Mouse (Mus musculus): ENCODE measurements at regions not wholly inside any gene's neighbourhood (a gene's known extent, or its start where the extent isn't known, plus 50 kb on each side); places are given as distances from the start of the nearest gene placed in this dataset.

DNA sequence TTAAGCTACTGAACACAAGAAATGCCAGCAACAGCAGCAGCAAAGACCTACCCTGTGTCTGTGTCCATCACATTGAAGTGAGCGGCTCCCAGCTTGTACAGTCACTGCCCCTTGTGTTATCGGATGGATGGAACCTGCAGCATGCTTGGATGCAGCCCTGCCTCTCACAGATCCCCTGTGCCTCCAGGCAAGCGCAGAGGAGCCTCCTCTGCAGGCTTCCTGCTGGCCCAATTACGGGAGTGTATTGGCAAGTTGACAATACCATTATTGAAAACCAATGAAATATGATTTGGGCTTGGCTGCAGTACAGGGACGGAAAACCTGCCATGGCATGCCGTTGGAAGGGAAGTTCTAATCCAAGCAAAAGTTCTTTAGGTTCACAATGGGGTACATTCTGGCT lies 81.9 kb upstream of the Otos start:
- DNase-seq = no peak

DNA sequence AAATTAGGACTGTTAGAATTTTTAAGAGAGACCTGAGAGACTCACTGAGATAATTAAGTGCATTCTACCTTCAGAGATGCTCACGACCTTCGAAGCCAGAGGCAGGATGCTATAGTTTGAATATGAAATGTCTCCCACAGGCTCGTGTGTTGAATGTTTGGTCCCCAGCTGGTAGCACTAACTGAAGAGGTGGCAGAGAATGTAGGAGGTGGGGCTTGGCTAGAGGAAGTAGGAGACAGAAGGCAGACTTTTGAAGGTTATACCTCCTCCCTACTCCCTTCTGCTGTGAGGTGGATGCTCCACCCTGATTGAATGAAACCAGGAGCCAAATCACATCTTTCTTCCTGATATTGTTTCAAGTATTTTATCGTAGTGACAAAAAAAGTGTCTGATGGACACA lies 79.3 kb upstream of the Otos start:
- no peak for DNase-seq

DNA sequence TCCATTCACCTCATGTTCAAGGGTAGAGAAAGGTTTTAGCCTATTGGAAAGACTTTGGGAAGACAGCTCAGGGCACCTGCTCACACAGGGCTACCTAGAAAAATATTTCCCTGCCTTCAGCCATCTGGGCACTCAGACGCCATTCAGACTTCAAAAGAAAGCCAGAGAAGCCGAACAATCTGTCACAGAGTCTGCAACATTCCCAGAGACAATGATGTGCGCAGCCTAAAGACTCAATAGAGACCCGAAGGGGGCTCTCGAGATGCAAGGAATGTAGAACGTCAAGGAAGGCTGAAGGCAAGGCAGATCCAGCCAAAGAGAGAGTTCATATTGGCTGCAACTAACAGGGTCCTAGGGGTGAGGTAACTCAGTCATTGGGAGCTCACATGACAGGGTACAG lies 78.7 kb upstream of the Otos start:
- no peak for DNase-seq

DNA sequence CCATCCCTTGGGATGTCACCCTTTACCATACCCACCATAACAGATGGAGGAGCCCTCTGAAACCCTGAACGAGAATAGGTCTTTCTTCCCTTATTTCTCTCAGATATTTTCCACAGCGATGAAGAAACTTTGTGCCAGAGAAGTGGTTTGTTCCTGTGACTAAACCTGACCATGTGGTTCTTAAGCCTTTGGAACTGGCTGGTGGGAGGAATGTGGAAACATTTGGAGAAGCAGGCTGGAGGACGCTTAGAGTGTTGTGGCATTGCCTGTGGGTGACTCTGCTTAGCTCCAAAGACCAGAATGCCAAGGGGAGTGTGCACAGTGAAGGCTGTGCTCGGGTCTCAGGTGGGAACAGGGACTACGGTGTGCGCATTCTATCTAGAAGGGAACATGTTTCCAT lies 77.7 kb upstream of the Otos start:
- DNase-seq = no peak

DNA sequence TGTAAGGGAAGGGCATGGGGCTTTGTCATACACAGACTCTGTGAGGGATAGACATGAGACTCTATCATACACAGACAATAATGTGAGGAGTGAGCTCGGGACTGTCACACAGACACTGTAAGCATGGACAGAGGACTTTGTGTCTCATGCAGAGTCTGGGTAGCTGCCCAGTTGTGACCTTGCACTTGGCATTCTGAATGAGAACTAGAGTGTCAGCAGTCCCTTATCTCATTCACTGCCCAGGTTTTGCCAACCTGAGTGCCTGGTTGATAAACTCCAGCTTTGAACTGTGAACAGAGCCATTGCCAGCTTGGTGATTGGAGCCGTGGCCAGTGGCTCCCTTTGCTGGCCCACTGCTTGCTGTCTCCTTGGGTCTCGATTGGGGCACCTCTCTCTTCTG lies 75.5 kb upstream of the Otos start:
- no peak for DNase-seq

DNA sequence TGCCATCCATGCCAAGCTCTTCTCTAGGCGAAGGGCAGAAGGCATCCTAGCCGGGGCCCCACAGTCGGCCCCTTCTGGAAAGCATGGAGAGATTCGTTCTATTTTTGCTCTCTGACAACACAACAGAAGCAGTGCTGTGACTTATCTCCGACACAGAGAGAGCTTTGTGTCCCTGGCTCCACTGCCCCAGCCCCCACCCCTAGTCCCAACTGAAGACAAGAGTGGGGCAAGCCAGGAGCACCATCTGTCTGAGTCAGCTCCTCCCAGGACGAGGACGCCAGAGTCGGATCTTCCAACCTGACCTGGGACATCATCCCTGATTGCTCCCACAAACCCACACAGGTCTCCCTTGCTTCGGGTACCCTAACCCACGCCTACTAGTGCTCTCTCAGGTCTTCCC lies 71.9 kb upstream of the Otos start:
- no peak for DNase-seq

DNA sequence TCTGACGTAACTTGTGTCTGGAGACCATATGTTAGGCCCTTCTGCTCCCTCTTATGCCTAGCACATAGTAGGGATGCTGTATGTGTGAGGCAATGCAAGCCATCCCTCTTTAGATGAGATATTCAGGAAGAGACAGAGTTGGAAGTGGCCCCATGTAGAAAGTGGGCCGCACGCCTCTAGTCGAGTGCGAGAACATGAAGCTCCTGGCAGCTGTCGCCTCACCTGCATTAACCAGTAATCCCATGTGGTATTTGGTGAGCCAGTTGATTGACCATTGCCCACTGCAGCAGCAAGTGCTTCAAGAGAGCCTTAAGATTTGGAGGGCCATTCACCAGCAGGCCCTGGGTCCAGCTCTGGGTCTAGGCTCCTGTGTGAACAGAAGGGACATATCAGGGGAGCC lies 71.2 kb upstream of the Otos start:
- DNase-seq = no peak

DNA sequence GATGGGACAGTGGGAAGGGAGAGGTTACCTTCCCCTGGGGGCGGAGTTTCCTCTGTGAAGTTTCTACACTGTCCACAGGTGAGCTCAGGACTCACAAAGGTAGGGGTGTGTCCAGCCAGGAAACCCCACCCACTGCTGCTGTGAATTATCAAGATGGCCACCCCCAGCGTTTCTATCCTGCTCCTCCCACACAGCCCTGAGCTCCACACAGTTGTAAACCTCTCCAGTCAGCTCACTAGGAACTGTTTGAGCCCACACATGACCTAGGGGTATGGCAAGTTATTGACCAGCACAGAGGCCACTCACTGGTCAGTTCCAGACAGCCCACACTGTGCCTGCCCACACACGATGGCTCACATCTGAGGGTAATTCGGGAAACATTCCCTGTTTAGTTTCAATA lies 69.5 kb upstream of the Otos start:
- no peak for DNase-seq

DNA sequence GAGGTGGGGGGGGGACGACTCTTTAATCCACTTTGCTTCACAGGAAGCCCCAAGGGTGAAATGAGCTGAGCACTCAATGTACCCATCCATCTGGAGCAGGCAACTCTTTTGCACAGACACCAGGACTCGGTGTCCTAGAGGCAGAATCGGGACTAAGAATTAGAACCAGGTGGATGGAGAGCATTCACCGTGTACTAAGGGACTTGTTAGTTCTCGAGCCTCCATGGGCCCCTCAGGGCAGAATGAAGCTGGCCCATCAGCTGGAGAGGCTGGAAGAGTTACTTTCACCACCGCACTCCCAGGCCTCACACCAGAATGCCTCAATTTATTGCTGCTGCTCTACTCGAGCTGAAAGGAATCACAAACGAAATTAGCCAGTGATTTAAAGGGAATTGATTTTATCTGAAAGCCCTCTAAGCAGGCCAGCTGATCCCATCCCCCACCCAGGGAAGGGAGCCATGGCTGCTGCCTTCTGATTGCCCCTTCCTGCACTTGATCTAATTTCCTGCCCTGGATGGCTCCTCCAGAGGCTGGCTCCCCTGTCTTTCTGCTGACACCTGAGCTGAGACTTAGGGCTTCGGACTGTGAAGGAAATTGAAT lies 66.2 kb upstream of the Otos start:
- no peak for DNase-seq

DNA sequence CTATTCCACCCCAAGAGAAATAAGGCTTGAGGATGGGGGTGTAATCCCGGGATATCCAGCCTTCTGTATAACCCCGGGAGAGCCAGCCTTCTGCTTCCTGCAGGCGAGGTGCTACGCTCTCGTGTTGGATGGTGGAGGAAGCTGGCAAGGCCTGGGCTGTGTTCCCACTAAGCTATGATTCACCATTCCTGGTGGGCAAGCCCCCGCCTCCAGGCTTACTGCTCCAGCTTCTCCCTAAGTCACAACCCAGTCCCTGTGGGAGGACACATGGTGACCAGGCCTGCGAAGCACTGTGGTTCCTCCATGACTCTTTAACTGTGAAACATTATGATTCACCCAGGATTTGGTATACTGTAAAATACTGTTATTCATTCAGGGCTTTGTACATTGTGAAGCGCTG lies 63.7 kb upstream of the Otos start:
- no peak for DNase-seq

DNA sequence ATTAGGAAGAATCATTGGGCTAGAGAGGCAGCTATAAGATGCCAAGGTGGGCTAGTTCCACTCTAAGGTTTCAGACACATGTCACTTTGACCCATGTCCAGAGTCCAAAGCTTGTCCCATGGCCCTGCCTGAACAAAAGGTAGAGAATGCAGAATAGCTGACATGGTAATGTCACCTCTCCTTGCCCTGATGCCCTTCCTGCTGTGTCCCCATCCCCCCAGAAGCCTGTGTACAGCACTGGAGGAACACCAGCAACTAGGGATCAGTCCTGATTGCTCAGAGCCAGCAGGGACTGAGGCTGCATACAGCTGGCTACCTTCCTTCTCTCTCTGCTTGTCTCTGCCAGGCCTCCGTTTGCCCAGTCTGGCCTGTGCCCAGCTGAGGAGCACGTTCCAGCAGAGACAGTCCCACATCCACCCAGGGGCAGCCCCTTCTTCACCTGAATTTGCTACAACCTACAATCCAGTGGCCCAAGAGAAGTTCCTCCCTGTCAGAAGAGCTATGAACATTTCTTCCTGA lies 61.7 kb upstream of the Otos start:
- DNase-seq = no peak

DNA sequence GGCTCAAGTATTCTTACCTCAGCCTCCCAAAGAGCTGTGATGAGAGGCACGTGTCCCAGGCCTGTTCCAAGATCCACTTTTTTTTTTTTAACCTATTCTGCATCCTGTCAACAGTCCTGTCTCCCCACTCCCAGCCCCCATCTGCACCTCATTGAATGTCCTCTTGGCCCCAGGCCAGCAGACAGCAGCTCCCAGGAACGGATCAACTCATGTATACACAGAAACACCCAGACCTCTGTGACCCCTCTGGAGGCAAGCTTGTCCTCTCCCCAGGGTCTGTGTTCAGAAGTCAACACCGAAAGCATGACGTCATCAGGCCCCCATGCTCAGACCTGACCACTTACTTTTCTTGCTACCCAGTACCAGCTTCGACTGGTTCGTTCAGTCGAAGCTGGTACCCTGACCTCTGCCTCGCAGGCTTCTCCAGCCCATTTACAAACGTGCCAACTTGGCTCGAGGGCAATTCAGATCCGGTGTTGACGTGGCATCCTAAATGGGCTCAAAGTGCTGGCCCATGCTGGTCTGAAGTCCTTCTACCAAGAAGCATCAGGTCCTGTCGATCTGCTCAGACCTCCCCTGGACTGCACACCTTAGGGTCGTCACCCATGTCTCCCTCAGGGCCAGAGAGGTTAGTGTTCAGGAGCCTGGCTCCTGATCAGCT lies 60.7 kb upstream of the Otos start:
- DNase-seq = no peak

DNA sequence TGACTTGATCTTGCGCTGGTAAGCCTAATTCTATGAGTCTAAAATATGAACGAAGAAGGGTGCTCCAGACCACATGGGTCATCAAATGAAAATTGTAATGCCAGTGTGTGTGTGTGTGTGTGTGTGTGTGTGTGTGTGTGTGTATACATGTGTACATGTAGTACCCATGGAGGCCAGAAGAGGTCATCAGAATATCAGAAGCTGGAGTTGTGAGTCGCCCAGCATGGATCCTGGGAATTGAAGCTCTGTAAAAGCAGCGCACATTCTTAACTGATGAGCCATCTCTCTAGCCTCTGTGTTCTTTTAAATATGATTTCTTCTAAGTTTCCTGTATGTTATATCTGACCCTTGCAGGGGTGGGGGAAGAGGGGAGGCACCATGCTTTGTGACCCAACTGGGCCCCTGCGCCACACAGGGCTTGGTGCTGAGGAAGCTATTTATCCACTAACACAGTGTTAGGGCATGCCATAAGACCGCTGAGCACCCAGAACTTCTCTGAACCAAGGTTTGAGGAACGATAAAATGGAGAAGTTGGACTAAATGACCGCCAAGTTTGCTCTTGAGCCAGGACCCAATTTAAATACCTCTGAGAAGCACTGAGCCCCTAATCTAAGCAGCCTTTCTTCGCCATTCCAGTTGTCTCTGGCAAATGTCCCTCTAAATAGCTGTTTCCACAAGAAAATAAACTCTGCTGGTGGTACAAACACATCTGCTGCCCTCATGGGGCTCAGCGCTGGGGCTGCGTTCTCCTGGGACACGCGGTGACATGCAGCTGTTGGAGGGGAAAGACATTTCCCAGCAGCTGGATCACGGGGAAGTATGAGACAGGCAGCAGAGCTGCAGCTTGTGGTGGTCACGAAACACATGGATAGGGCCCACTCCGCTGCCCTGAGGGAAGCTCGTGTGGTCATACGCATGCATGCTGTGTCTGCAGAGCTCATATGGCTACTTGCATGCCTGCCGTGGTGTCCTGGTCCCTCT lies 59.6 kb upstream of the Otos start:
- DNase-seq = no peak

DNA sequence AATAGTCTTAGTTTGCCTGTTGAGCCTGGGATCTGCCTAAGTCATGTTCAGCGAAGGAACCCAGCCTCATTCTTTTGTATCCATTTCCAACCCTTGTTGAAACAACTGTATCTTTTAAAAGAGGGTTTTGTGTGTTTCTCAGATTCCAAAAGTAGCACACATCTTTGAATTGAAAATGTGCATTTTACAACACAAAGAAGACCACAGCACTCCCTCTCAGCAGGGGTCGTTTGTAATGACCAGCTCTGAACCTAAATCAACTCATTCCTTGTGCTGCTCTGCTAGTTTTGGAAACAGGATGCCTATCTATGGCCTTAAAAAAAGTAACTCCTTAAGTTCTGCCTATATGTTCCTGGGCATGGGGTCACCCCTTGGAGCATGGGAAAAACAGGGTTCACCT lies 58.8 kb upstream of the Otos start:
- DNase-seq = no peak

DNA sequence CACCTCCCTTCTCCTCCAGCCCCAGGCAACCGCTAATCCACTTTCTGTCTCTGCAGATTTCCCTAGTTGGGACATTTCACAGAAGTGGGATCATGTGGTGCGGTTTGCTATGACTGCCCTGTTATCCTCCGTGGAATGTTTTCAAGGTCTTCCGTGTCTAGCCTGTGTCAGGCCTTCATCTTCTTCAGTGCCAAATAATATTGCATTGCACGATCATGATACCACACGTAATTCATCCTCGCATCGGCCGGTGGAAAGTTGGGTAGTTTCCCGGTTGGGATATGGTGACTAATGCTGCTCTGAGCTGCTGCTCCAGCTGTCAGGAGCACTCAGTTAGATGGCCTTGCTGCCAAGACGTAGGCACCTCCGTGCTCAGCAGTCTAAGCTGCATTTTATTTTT lies 55.3 kb upstream of the Otos start:
- no peak for DNase-seq

DNA sequence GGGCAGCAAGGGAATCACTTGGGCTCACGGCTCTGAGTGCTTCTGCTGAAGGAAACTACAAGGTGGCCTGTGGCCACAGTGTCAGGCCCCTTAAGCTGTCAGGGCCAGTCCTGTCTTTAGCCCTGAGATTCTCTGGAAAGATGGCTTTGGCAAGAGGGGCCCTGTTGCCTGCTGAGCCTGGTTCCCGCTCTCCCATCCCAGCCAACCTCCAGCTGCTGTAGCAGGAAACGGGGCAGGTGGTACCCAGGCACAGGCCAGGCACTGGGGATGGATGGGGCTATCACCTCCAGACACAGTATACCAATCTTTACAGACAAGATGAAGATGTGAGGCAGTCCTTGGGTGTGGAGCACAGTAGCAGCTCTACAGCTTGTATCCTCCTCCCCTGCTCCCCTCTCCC lies 54.6 kb upstream of the Otos start:
- DNase-seq = no peak

DNA sequence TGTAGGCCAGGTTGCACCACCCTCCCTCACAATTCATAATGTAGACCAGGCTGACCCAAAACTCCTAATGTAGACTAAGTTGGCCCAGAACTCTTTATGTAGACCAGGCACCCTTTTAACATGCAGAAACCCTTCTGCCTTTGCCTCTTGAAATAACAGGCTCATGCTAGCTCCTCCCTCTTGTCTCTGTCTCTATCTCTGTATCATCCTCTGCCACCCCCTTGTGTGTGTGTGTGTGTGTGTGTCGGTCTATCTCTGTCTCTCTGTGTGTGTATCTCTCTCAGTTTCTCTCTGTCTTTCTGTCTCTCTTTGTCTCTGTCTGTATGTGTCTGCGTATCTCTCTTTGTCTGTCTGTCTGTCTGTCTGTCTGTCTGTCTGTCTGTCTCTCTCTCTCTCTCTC lies 51.5 kb upstream of the Otos start:
- DNase-seq = no peak

DNA sequence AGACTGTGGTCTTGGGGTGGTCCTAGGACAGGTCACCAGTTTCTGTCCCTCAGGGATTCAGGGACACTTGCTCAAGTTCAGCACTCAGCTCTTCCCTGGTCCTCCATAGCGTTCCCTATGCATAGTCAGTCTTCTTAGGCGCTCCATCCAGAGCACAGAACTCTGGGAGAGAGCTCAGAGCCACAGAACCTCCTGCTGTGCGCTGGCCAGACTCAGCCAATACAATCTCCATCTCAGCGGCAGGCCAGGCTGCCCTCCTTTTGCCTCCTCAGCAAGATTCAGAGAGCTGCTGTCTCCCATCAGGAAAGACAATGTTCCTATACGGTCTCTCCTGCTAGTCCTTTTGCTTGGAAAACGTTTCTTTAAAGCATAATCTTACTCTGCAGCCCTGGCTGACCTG lies 51.1 kb upstream of the Otos start:
- DNase-seq = no peak

DNA sequence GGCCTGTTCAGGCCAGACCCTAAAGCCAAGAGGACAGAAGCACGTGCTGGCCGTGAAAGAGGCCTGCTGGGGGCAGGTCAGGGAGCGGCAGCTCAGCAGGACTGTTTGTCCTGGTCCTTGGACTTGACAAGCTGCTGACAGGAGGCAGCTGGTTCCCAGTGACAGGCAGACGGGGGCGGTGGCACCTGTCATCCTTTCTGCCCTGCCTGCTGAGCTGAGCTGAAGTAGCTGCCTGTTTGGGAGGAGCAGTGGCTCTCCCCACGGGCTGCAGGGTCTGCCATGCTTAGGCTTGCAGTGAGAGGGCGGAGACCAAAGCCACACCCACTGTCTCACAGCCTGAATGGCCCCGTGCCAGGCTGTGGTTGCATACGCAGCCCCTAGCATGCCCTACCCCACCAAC lies 50.4 kb upstream of the Otos start:
- DNase-seq = peak; percentile 44

DNA sequence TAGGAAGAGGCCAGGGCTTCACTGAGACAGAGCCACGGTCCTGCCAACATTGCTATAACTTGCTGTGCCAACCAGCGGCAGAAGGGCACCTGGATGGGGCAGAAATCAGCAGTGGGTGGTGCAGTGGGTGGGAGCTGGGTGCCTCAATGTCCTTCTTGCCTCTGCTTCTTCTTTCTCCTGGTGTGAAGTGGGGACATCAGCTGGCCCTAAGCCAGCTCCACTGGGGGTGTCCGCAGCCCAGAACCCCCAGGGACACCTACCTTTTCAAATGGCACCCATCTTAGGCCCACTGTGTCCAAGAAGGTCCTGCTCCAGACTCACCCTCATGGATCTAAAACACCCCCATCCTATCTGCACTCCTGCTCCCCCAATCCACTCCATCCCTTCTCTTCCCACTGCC lies 49.9 kb upstream of the Otos start:
- DNase-seq = no peak

All from liver (tissue).